Mouse (Mus musculus) leukemia stem cell, adult 10-12 weeks (primary cell): ENCODE data around the gene Prss27. TPM values are rescaled to one million over a fixed set of nuclear protein-coding genes. Genes with fewer than 3 reads are reported as not detected.

ENCODE experiments used
- polyA plus RNA-seq: library from polyadenylated mRNA; stranded (reverse); fragments of >175 nt; gene quantifications from 2 replicates; pipeline ENCODE4 v1.2.3, GENCODE M21; 2012; ENCODE audit warnings: low replicate concordance

The Prss27 gene
- not detected in 2 replicates for polyA plus RNA-seq

GRCm38 (mm10) chr17:24037844-24038243, at the start of gene Prss27:
TSS of gene Prss27 (plus strand) at chr17:24038144.

GRCm38 (mm10) chr17:23997901-23998300, 40.0 kb upstream of the Prss27 start, which contains the start of gene Prss22:
TSS of gene Prss22 (minus strand) at chr17:23998100.

GRCm38 (mm10) chr17:24072919-24073696, 35.2 kb downstream of the Prss27 start, which contains the start of gene Kctd5:
TSS of gene Kctd5 (minus strand) at chr17:24073485.

Other genes starting within 250 kb of the Prss27 start
- gene Srrm2, start 247.6 kb upstream of the Prss27 start, polyA plus RNA-seq: 176 and 518 TPM in 2 replicates
- gene Elob, start 209.0 kb upstream of the Prss27 start, polyA plus RNA-seq: 44.9 and 471 TPM in 2 replicates
- 0.80 TPM in 1 of 2 replicates, not detected in the other for gene Prss33, start 202.1 kb upstream of the Prss27 start, polyA plus RNA-seq
- not detected in 2 replicates for gene Prss32, start 194.3 kb upstream of the Prss27 start, polyA plus RNA-seq
- gene Prss41, start 194.0 kb upstream of the Prss27 start, polyA plus RNA-seq: 1.9 and 2.1 TPM in 2 replicates
- gene Prss21, start 170.1 kb upstream of the Prss27 start, polyA plus RNA-seq: 0.11 TPM in 1 of 2 replicates, not detected in the other
- gene Dcpp1, start 157.3 kb upstream of the Prss27 start, polyA plus RNA-seq: not detected in 2 replicates
- gene Dcpp2, start 157.3 kb upstream of the Prss27 start, polyA plus RNA-seq: not detected in 2 replicates
- gene Dcpp3, start 120.7 kb upstream of the Prss27 start, polyA plus RNA-seq: not detected in 2 replicates
- gene Sbp, start 96.5 kb upstream of the Prss27 start, polyA plus RNA-seq: not detected in 2 replicates
- not detected in 2 replicates for gene Sbpl, start 82.9 kb upstream of the Prss27 start, polyA plus RNA-seq
- gene Prss30, start 57.6 kb upstream of the Prss27 start, polyA plus RNA-seq: 0.43 TPM in 1 of 2 replicates, not detected in the other
- gene Prss22, start 40.0 kb upstream of the Prss27 start, polyA plus RNA-seq: not detected in 2 replicates
- gene Kctd5, start 35.3 kb downstream of the Prss27 start, polyA plus RNA-seq: 33.7 and 45.0 TPM in 2 replicates
- 36.7 and 219 TPM in 2 replicates for gene Pdpk1, start 112.8 kb downstream of the Prss27 start, polyA plus RNA-seq
- gene Amdhd2, start 125.6 kb downstream of the Prss27 start, polyA plus RNA-seq: 41.0 and 42.5 TPM in 2 replicates
- gene Atp6v0c, start 131.6 kb downstream of the Prss27 start, polyA plus RNA-seq: 55.4 and 483 TPM in 2 replicates
- 4.3 and 11.2 TPM in 2 replicates for gene Tbc1d24, start 167.4 kb downstream of the Prss27 start, polyA plus RNA-seq
- gene Ntn3, start 171.4 kb downstream of the Prss27 start, polyA plus RNA-seq: 0.67 and 1.5 TPM in 2 replicates
- 20.8 and 26.4 TPM in 2 replicates for gene Tedc2, start 182.7 kb downstream of the Prss27 start, polyA plus RNA-seq
- gene Ccnf, start 213.3 kb downstream of the Prss27 start, polyA plus RNA-seq: 65.1 and 76.8 TPM in 2 replicates